ENCODE assay signal across 8 mouse cellular contexts in genomic region chr12:100265546-100266309, GRCm38 (mm10).
DNase-seq lines count a peak whose midpoint lies in the region.

No protein-coding gene starts in this region.

- peak; percentile 32 for DNase-seq in kidney, postnatal 10 days
- DNase-seq in kidney, adult 11 months: no peak
- peak; percentile 84 for DNase-seq in brain, embryonic 18.5 days (ENCODE audit: low read depth, low spot score)
- peak; percentile 66 for DNase-seq in heart, adult 8-10 months (ENCODE audit: low spot score)
- DNase-seq in left cerebral cortex, adult 8-10 months (ENCODE audit: low spot score in 2 of 2): peak; percentile 85 to 98
- DNase-seq in right cerebral cortex, postnatal 25 days: peak; percentile 96
- no peak for DNase-seq in kidney, adult 9 months
- DNase-seq in spleen, postnatal 4 days (ENCODE audit: low spot score in 2 of 2): no peak

Comparison
In these comparisons a context has a peak if more than half of its experiments do, and no peak if none do; other contexts are left out.
1. DNase-seq: peak in kidney, postnatal 10 days (single experiment), brain, embryonic 18.5 days (single experiment), heart, adult 8-10 months (single experiment), left cerebral cortex, adult 8-10 months (2 of 2) and right cerebral cortex, postnatal 25 days (single experiment); none in kidney, adult 11 months (single experiment), kidney, adult 9 months (single experiment) and spleen, postnatal 4 days (0 of 2).